Mouse (Mus musculus): Measurements from ENCODE around the gene Oca2.

GRCm38 (mm10) chr7:56388295-56388694 lies 148.7 kb downstream of the Oca2 start:
- TF ChIP-seq CHD2 (IDR thresholded peaks at IDR 0.05; ENCODE audit: low read depth, low read length) (no peak), ZC3H11A (IDR thresholded peaks at IDR 0.05; ENCODE audit: borderline replicate concordance, low read depth, low read length) (no peak), ZNF384 (IDR thresholded peaks at IDR 0.05; ENCODE audit: low read depth, low read length) (no peak), HCFC1 (IDR thresholded peaks at IDR 0.05; ENCODE audit: borderline replicate concordance, insufficient read depth, low read length) (no peak), MAFK (IDR thresholded peaks at IDR 0.05; ENCODE audit: insufficient read depth, low read depth, low read length) (no peak)

All from ES-E14 (cell line).